Mouse (Mus musculus) erythroblast, embryonic 14.5 days (primary cell): Measurements from ENCODE around the gene Fyb. TPM values are rescaled to one million over a fixed set of nuclear protein-coding genes. Genes with fewer than 3 reads are reported as not detected.
A peak's percentile ranks its signal among the peaks of the same experiment; 100 is the strongest.

ENCODE experiments used
- H3K27me3 ChIP-seq: 2 replicates; pipeline ENCODE4 v1.6.1; 2012; ENCODE audit warnings: inconsistent platforms; ENCODE audit not compliant: control insufficient read depth
- H3K36me3 ChIP-seq: 2 replicates; pipeline ENCODE4 v1.6.1; 2012; ENCODE audit warnings: mild to moderate bottlenecking, inconsistent platforms; ENCODE audit not compliant: control insufficient read depth
- H3K4me1 ChIP-seq: 2 replicates; pipeline ENCODE4 v1.6.1; 2012; ENCODE audit warnings: inconsistent platforms; ENCODE audit not compliant: control insufficient read depth
- H3K4me3 ChIP-seq: replicated peaks from 2 replicates; pipeline ENCODE3; 2012; ENCODE audit warnings: moderate library complexity, mild to moderate bottlenecking, inconsistent platforms
- H3K9me3 ChIP-seq: 2 replicates; pipeline ENCODE4 v1.6.1; 2012; ENCODE audit warnings: low read length, inconsistent platforms, mixed read lengths; ENCODE audit not compliant: control insufficient read depth
- GATA1 ChIP-seq: IDR thresholded peaks from 2 replicates; pipeline ENCODE4 v1.6.1; 2012; ENCODE audit warnings: low read length, inconsistent platforms, mixed read lengths
- TAL1 ChIP-seq: IDR thresholded peaks from 3 replicates; pipeline ENCODE4 v1.6.1; 2012; ENCODE audit warnings: low read length, inconsistent platforms, mixed read lengths
- polyA plus RNA-seq: library from polyadenylated mRNA; stranded (reverse); fragments of >175 nt; gene quantifications from 2 replicates; pipeline ENCODE4 v1.2.3, GENCODE M21; 2012

The Fyb gene
- polyA plus RNA-seq, 1 experiment: 39.5 TPM

DNA sequence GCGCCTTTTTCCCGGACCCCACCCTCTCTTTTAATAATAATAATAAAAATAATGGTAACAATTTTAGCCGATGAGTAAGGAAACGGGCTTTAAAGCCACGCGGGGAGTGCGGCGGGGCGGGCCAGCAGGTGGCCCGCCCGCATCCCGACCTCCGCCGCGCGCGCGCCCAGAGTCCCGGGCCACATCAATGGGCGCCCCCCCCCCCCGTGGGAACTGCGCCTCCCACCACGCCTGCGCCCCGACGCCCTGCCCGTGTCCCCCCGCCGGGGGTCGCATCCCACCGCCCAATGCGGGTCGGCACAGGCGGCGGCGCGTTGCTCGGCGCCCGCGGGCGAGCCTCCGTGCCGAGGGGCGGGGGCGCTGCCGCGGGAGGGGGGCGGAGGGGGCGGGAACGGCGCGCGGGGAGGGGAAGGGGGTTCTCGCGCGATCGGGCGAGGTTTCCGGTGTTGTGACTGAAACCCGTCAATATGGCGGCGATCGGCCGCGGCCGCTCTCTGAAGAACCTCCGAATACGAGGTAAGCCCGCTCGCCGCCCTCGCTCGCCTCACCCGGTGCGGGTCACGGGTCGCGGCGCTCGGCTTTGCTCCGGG, 185.4 kb downstream of the Fyb start, which contains the start of gene Rictor:
Gene Rictor, plus strand, starts transcription at position 444 of the 590 bp plus-strand sequence.
- Histone ChIP-seq H3K27me3 (no peaks in the 10 kb centered on the region), H3K4me3 (peak within 1 kb of the TSS; percentile 97), H3K9me3 (no peaks in the 10 kb centered on the region), H3K4me1 (peaks cover 65% of the 10 kb centered on the region), H3K36me3 (peaks cover 6% of the 10 kb centered on the region)
- TF ChIP-seq GATA1 (no peak), TAL1 (no peak)

DNA sequence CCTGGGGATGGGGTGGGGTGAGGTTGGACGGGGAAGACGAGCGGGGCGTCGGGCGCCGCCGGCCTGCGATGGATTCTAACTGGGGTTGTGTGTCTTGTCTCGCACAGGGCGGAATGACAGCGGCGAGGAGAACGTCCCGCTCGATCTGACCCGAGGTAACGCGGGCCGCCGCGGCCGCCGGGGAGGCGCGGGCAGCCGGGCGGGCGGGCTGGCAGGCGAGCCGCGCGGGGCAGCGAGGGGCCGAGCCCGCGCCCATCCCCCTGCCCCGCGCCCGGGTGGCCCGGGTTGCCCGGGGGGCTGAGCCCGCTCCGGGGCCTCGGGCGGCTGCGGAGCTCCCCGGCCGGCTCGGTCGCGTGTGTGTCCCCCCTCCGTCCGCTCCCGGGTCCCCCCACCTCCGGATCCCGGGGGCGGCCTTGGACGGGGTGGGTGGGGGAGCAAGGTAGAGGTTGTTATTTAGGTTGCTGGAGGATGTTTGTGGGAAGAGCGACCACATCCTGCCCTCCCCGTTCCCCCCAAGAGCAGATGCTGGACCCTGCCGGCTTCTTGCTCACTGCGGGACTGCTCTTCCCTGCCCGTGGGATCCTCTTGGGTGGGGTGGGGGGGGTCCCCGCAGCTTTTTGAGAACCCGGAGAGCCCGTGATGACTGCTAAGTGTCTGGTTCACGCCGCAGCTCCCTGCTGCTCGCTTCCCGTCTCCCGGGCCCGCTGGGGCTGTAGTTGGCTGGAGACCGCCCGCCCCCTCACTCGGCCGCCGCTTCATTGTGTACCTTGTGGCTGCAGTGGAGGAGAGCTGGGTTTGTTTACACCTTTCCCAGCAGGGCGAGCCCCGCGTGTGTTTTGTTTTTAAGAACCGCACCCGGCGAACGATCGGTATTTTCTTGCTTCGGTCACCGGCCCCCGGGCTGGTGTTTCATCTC, 186.1 kb downstream of the Fyb start:
- Histone ChIP-seq H3K4me1 (peaks cover 69% of the 10 kb centered on the region), H3K36me3 (peaks cover 8% of the 10 kb centered on the region)

DNA sequence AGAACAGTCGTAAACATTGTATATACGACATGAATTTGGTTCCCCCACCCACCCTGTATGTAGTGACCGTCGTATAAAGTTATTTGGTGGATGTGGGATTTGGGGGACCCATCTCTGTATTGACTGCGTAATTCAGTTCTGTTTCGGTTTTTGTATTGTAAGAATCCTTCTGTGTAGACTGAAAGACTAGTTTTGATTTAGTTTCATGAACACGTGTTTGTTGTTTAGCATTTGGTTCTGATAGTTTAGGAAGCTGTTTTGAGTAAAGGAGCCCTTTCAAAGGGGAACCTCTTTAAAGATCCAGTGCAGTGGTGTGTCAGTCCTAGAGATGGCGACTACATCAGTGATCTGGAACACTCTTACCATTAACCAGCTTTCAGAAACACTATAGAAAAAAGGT, 187.0 kb downstream of the Fyb start:
- Histone ChIP-seq H3K36me3 (peaks cover 8% of the 10 kb centered on the region), H3K27me3 (no peaks in the 10 kb centered on the region), H3K9me3 (no peaks in the 10 kb centered on the region), H3K4me1 (peaks cover 75% of the 10 kb centered on the region), H3K4me3 (peak overlapping the region; percentile 97)
- TF ChIP-seq TAL1: no peak
- no peak for TF ChIP-seq GATA1

More for the DNA sequence above, 186.1 kb downstream of the Fyb start:
- Histone ChIP-seq H3K27me3 (no peaks in the 10 kb centered on the region), H3K9me3 (no peaks in the 10 kb centered on the region), H3K4me3 (peak overlapping the region; percentile 97)
- TF ChIP-seq TAL1: no peak
- TF ChIP-seq GATA1: no peak

DNA sequence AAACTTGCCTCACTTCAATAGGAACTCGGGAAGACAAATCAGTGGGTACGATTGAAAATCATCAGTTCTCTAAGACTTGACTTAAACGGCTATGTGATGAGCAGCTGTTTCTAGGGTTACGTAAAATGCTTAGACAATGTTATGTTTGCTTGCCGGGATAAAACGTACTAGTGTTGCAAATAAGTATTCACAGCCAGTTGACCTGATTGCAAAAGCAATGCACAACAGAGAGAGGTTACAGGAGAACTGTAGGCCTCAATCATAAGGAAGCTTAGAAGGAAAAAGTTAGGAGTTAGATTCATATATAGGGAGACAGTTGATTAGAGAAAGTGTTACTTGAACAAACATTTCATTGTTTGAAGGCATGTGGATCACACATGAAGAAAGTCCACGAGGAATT, 187.7 kb downstream of the Fyb start:
- H3K36me3 ChIP-seq: peaks cover 15% of the 10 kb centered on the region
- no peaks in the 10 kb centered on the region for H3K27me3 ChIP-seq
- TF ChIP-seq GATA1 (no peak), TAL1 (no peak)
- no peaks in the 10 kb centered on the region for H3K9me3 ChIP-seq
- peaks cover 78% of the 10 kb centered on the region for H3K4me1 ChIP-seq
- peak overlapping the region; percentile 97 for H3K4me3 ChIP-seq

DNA sequence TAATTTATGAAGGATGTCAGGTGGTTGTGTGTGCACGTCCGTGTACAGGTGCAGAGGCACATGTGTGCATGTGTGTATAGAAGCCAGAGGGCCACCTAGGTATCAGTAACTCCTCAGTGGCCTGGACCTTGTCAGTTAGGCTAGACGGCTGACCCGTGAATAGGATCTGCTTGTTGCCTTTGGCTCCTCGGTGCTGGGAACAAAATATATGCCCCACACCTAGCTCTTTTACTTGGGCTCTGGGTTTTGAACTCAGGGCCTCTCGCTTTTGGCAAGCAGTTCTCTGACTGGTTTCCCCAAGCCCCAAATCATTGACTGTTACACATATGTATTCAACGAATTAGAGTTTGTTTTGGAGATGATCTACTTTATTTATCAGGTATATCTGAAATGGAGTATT, 188.6 kb downstream of the Fyb start:
- Histone ChIP-seq H3K36me3 (peaks cover 15% of the 10 kb centered on the region), H3K4me1 (peaks cover 70% of the 10 kb centered on the region), H3K9me3 (no peaks in the 10 kb centered on the region), H3K27me3 (no peaks in the 10 kb centered on the region), H3K4me3 (no peak overlapping the region)
- TF ChIP-seq TAL1: no peak
- no peak for TF ChIP-seq GATA1

Other genes starting within 250 kb of the Fyb start
- gene Dab2, start 223.1 kb upstream of the Fyb start, polyA plus RNA-seq: 0.02 TPM in 1 of 2 replicates, not detected in the other
- not detected in 2 replicates for gene C9, start 77.5 kb upstream of the Fyb start, polyA plus RNA-seq
- 0.05 TPM in 2 replicates for gene Rictor, start 185.5 kb downstream of the Fyb start, polyA plus RNA-seq